Mouse (Mus musculus) kidney, postnatal 0 days (tissue): ENCODE data around the gene Supt4a. TPM values are rescaled to one million over a fixed set of nuclear protein-coding genes. Genes with fewer than 3 reads are reported as not detected.

Source experiments
- ATAC-seq: fragments of 200-750 bp; cut with Nextera tagmentation; replicated peaks from 2 replicates; pipeline ENCODE4 v1.8.0; 2017; ENCODE audit warnings: low read depth, moderate number of reproducible peaks, moderate TSS enrichment, moderate library complexity; ENCODE audit not compliant: low FRiP score
- DNase-seq: peaks from one replicate; pipeline ENCODE4 v3.0.0-alpha.2; 2016; ENCODE audit warnings: low spot score
- H3K27ac ChIP-seq: fragments of 300-500 bp; sonication (generic); 2 replicates; pipeline ENCODE4 v1.5.1; 2014; ENCODE audit warnings: mild to moderate bottlenecking
- H3K27me3 ChIP-seq: fragments of 300-500 bp; sonication (generic); 2 replicates; pipeline ENCODE4 v1.6.1; 2014; ENCODE audit warnings: low read length, mixed read lengths; ENCODE audit not compliant: insufficient read depth
- H3K36me3 ChIP-seq: fragments of 300-500 bp; sonication (generic); 2 replicates; pipeline ENCODE4 v1.6.1; 2014; ENCODE audit warnings: low read length, mixed read lengths; ENCODE audit not compliant: insufficient read depth
- H3K4me1 ChIP-seq: fragments of 300-500 bp; sonication (generic); replicated peaks from 2 replicates; pipeline ENCODE4 v1.6.1; 2014; ENCODE audit warnings: antibody characterized with exemption, low read length, mixed read lengths; ENCODE audit not compliant: insufficient read depth
- H3K4me2 ChIP-seq: fragments of 300-500 bp; sonication (generic); 2 replicates; pipeline ENCODE4 v1.6.1; 2014; ENCODE audit warnings: mild to moderate bottlenecking, low read length, moderate library complexity, mixed read lengths
- H3K4me3 ChIP-seq: fragments of 300-500 bp; sonication (generic); replicated peaks from 2 replicates; pipeline ENCODE4 v1.5.1; 2014; ENCODE audit warnings: low read depth, low read length
- H3K9ac ChIP-seq: fragments of 300-500 bp; sonication (generic); 2 replicates; pipeline ENCODE4 v1.6.1; 2014; ENCODE audit warnings: low read depth, low read length
- H3K9me3 ChIP-seq: fragments of 300-500 bp; sonication (generic); replicated peaks from 2 replicates; pipeline ENCODE4 v1.6.1; 2016; ENCODE audit warnings: low read length, inconsistent platforms, mixed read lengths
- CTCF ChIP-seq: IDR thresholded peaks from 2 replicates; pipeline ENCODE4 v1.5.1; 2016; ENCODE audit warnings: antibody characterized with exemption, low read depth, mild to moderate bottlenecking, moderate library complexity
- whole genome bisulfite sequencing: fragments of 180-500 bp; shearing (Covaris S2); extraction: QIAGEN DNeasy Blood & Tissue Kit; methylation state at CpG from one replicate; pipeline ENCODE4 v1.1.7; 2014; 5-methylcytosine and 5-hydroxymethylcytosine counted together
- polyA plus RNA-seq: library from polyadenylated mRNA; unstranded; fragments of >200 nt; fragmentation: Nextera tagmentation; extraction: Ambion mirVana; gene quantifications from 2 replicates; pipeline ENCODE4 v1.2.1, GENCODE M21; 2015

Gene Supt4a
- polyA plus RNA-seq, 1 experiment from 2014 or later: 171 TPM

GRCm38 (mm10) chr11:87761806-87762701, 24.7 kb downstream of the Supt4a start:
- WGBS: 82% methylated on average over 14 of the region's 14 CpGs
- no peak for ATAC-seq
- H3K9ac ChIP-seq: no peak overlapping the region
- H3K27me3 ChIP-seq: peaks cover 47% of the 10 kb centered on the region
- DNase-seq: no peak
- no peak for TF ChIP-seq CTCF
- no peaks in the 10 kb centered on the region for H3K9me3 ChIP-seq
- no peak overlapping the region for H3K4me3 ChIP-seq
- peaks cover 12% of the 10 kb centered on the region; the same call in 1 of the 2 replicates for H3K4me1 ChIP-seq
- H3K36me3 ChIP-seq: no peaks in the 10 kb centered on the region
- H3K27ac ChIP-seq: no peak overlapping the region
- no peak overlapping the region for H3K4me2 ChIP-seq

GRCm38 (mm10) chr11:87762702-87763385, 25.5 kb downstream of the Supt4a start:
- no peak for DNase-seq
- Histone ChIP-seq H3K27me3 (peaks cover 47% of the 10 kb centered on the region), H3K4me1 (peaks cover 12% of the 10 kb centered on the region; the same call in 1 of the 2 replicates), H3K4me2 (0 out of 2 replicates have a peak overlapping the region, but pooled peaks have one; percentile 67), H3K9ac (no peak overlapping the region), H3K9me3 (no peaks in the 10 kb centered on the region), H3K36me3 (no peaks in the 10 kb centered on the region), H3K27ac (no peak overlapping the region), H3K4me3 (no peak overlapping the region)
- ATAC-seq: no peak
- 53% methylated on average over 12 of the region's 12 CpGs for WGBS
- TF ChIP-seq CTCF: no peak

GRCm38 (mm10) chr11:87763511-87763987, 26.2 kb downstream of the Supt4a start:
- H3K9ac ChIP-seq: peak overlapping the region; percentile 33; the same call in 1 of the 2 replicates
- peaks cover 47% of the 10 kb centered on the region for H3K27me3 ChIP-seq

GRCm38 (mm10) chr11:87763988-87764876, 26.9 kb downstream of the Supt4a start:
- peak overlapping the region; percentile 33 for H3K9ac ChIP-seq
- H3K4me3 ChIP-seq: peak overlapping the region; percentile 38
- no peaks in the 10 kb centered on the region for H3K9me3 ChIP-seq
- H3K4me1 ChIP-seq: peaks cover 12% of the 10 kb centered on the region; the same call in 1 of the 2 replicates
- ATAC-seq: peak; percentile 47
- no peak for TF ChIP-seq CTCF
- H3K27me3 ChIP-seq: peaks cover 47% of the 10 kb centered on the region
- WGBS: under 1% methylated on average over 65 of the region's 65 CpGs
- H3K27ac ChIP-seq: no peak overlapping the region
- no peaks in the 10 kb centered on the region for H3K36me3 ChIP-seq
- peak overlapping the region; percentile 67 for H3K4me2 ChIP-seq
- DNase-seq: peak; percentile 29

More at GRCm38 (mm10) chr11:87763511-87763987, 26.2 kb downstream of the Supt4a start:
- H3K9me3 ChIP-seq: no peaks in the 10 kb centered on the region
- no peak for TF ChIP-seq CTCF
- 2% methylated on average over 17 of the region's 17 CpGs for WGBS
- peaks cover 12% of the 10 kb centered on the region; the same call in 1 of the 2 replicates for H3K4me1 ChIP-seq
- peak overlapping the region; percentile 38 for H3K4me3 ChIP-seq
- DNase-seq (peak; percentile 64), ATAC-seq (peak; percentile 37; the same call in 1 of the 2 replicates)
- no peaks in the 10 kb centered on the region for H3K36me3 ChIP-seq
- H3K4me2 ChIP-seq: peak overlapping the region; percentile 67
- no peak overlapping the region for H3K27ac ChIP-seq

- Histone ChIP-seq H3K27ac (no peak overlapping the region), H3K27me3 (peaks cover 17% of the 10 kb centered on the region; the same call in 1 of the 2 replicates), H3K9me3 (no peaks in the 10 kb centered on the region), H3K4me3 (no peak overlapping the region), H3K36me3 (no peaks in the 10 kb centered on the region), H3K4me1 (peaks cover 8% of the 10 kb centered on the region; the same call in 1 of the 2 replicates), H3K4me2 (no peak overlapping the region), H3K9ac (no peak overlapping the region)
- 93% methylated on average over 4 of the region's 4 CpGs for WGBS
- DNase-seq (no peak), ATAC-seq (no peak)
- TF ChIP-seq CTCF: no peak
Measured at GRCm38 (mm10) chr11:87768745-87769144, 31.4 kb downstream of the Supt4a start.
